8 mouse cellular contexts compared by ENCODE assay signal in the genomic region with DNA sequence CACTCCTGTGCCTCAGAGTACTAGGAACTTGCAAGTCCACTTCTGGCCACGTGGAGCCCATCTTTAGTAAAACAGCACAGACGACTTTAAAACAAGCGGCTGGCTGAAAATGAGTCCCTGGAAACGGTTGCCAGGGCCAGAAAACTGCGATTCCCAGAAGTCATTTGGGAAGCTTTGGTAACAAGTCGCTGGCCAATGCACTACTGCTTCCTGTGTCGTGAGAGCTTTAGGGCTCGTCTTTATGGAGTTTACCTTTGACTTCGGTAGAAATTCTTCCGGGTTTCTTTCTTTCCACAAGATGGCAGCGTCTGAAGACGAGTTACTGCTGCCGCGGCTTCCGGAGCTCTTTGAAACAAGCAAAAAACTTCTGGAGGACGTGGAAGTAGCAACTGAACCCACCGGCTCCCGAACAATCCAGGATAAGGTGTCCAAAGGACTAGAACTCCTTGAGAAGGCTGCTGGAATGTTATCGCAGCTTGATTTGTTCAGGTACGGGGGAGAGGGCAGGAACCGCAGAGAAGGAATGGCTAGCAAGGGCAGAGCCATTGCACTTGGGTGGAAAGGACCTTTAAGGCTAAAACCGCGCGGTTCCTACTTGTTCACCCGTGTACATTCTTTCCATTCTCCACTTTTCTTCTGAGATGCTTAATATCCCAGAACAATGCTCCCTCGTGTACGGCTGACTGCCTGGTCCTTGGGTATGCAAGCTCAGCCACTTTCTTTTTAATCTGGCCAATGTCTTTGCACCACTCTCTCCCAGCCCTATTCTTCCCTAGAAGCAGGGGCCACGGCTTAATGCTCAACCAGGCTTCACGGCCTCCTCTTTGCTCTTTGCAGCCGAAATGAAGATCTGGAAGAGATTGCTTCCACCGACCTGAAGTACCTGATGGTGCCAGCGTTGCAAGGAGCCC. TPM values are rescaled to one million over a fixed set of nuclear protein-coding genes. Genes with fewer than 3 reads are reported as not detected.
DNase-seq lines count a peak whose midpoint lies in the region; ATAC-seq and TF ChIP-seq lines count a peak whose summit lies in the region.

Gene Igbp1, plus strand, starts transcription at position 224 of the 911 bp plus-strand sequence.

- H3K4me1 ChIP-seq in bone marrow macrophage, adult 2 months (ENCODE audit: control insufficient read depth, insufficient read depth, low read length): no peaks in the 10 kb centered on the region
- H3K4me1 ChIP-seq in embryonic fibroblast, embryonic 13.5 days (ENCODE audit: control insufficient read depth, insufficient read depth, low read length): no peaks in the 10 kb centered on the region
- H3K4me1 ChIP-seq in kidney, embryonic 14.5 days (ENCODE audit: control insufficient read depth, insufficient read depth, low read length): no peaks in the 10 kb centered on the region
- 0 out of 2 replicates have a peak, but pooled peaks cover 4% of the 10 kb centered on the region for H3K4me1 ChIP-seq in limb, embryonic 15.5 days

- peaks cover 4% of the 10 kb centered on the region; the same call in 1 of the 2 replicates for H3K36me3 ChIP-seq in kidney, embryonic 14.5 days (ENCODE audit: control insufficient read depth, insufficient read depth, low read length)
- no peaks in the 10 kb centered on the region; the same call in 1 of the 2 replicates for H3K36me3 ChIP-seq in limb, embryonic 15.5 days

- peak within 1 kb of the TSS; percentile 63 for H3K9ac ChIP-seq in kidney, embryonic 14.5 days (ENCODE audit: low read depth, low read length)
- H3K9ac ChIP-seq in limb, embryonic 15.5 days: peak within 1 kb of the TSS; percentile 20; the same call in 1 of the 2 replicates

- DNase-seq in A20 (ENCODE audit: low read depth, low spot score): peak; percentile 80
- peak; percentile 84 to 86 for DNase-seq in heart, adult 9 months (ENCODE audit: low spot score in 2 of 2)
- peak; percentile 42 to 67 for DNase-seq in monocyte, adult 2 months (ENCODE audit: low read depth in 1 of 2, low spot score in 2 of 2)
- DNase-seq in spleen, postnatal 36 days (ENCODE audit: low spot score in 2 of 2): peak; percentile 78 to 80

- TF ChIP-seq POLR2A in bone marrow macrophage, adult 2 months (IDR thresholded peaks at IDR 0.05; ENCODE audit: borderline replicate concordance, low read depth, low read length): no peak
- TF ChIP-seq POLR2A in embryonic fibroblast, embryonic 13.5 days (IDR thresholded peaks at IDR 0.05; ENCODE audit: low read depth, low read length): peak; percentile 42; the same call in 1 of the 2 replicates

- no peaks in the 10 kb centered on the region for H3K9me3 ChIP-seq in kidney, embryonic 14.5 days (ENCODE audit: control insufficient read depth, low read length)
- H3K9me3 ChIP-seq in limb, embryonic 15.5 days: no peaks in the 10 kb centered on the region

- H3K4me2 ChIP-seq in kidney, embryonic 14.5 days (replicated peaks; ENCODE audit: low read depth, low read length): peak within 1 kb of the TSS; percentile 57
- H3K4me2 ChIP-seq in limb, embryonic 15.5 days: peak within 1 kb of the TSS; percentile 49

- peak within 1 kb of the TSS; percentile 76 for H3K4me3 ChIP-seq in bone marrow macrophage, adult 2 months (ENCODE audit: insufficient read depth, low read length)
- peak within 1 kb of the TSS; percentile 78 for H3K4me3 ChIP-seq in embryonic fibroblast, embryonic 13.5 days (ENCODE audit: insufficient read depth, low read length)
- H3K4me3 ChIP-seq in kidney, embryonic 14.5 days (ENCODE audit: low read length): peak within 1 kb of the TSS; percentile 61
- H3K4me3 ChIP-seq in limb, embryonic 15.5 days: peak within 1 kb of the TSS; percentile 56

- 26% methylated on average over 32 of the region's 32 CpGs for WGBS in kidney, embryonic 14.5 days
- WGBS in limb, embryonic 15.5 days: 18% methylated on average over 32 of the region's 32 CpGs

- no peaks in the 10 kb centered on the region for H3K27me3 ChIP-seq in kidney, embryonic 14.5 days (ENCODE audit: control insufficient read depth, insufficient read depth, low read length)
- H3K27me3 ChIP-seq in limb, embryonic 15.5 days: peaks cover 12% of the 10 kb centered on the region; the same call in 1 of the 2 replicates

- ATAC-seq in kidney, embryonic 14.5 days (ENCODE audit: low FRiP score, low TSS enrichment): peak; percentile 96
- ATAC-seq in limb, embryonic 15.5 days (ENCODE audit: insufficient number of reproducible peaks, low FRiP score, low TSS enrichment, low read depth): peak; percentile 90

- peak within 1 kb of the TSS; percentile 73 for H3K27ac ChIP-seq in bone marrow macrophage, adult 2 months (ENCODE audit: insufficient read depth, low read depth, low read length)
- no peak within 1 kb of the TSS for H3K27ac ChIP-seq in embryonic fibroblast, embryonic 13.5 days (ENCODE audit: insufficient read depth, low read length)
- no peak within 1 kb of the TSS for H3K27ac ChIP-seq in kidney, embryonic 14.5 days (ENCODE audit: low read depth, low read length)
- peak within 1 kb of the TSS; percentile 80 for H3K27ac ChIP-seq in limb, embryonic 15.5 days

- TF ChIP-seq CTCF in bone marrow macrophage, adult 2 months (IDR thresholded peaks at IDR 0.05; ENCODE audit: low read depth, low read length): no peak
- TF ChIP-seq CTCF in embryonic fibroblast, embryonic 13.5 days (IDR thresholded peaks at IDR 0.05; ENCODE audit: borderline replicate concordance, insufficient read depth, low read length): no peak

RNA-seq across cellular contexts. Expression of gene Igbp1, which starts in this region (rescaled TPM):
- polyA plus RNA-seq in bone marrow macrophage, adult 2 months (2012; ENCODE audit: insufficient read depth, insufficient read length, missing spikeins): 82.8 and 83.9 TPM in 2 replicates
- 51.9 and 66.7 TPM in 2 replicates for polyA plus RNA-seq in embryonic fibroblast, embryonic 13.5 days (2011; ENCODE audit: insufficient read length, low read depth, missing spikeins)
- polyA plus RNA-seq in kidney, embryonic 14.5 days (2014; fragmentation: Nextera tagmentation; extraction: Ambion mirVana): 53.7 and 58.5 TPM in 2 replicates
- 34.1 and 35.4 TPM in 2 replicates for polyA plus RNA-seq in limb, embryonic 15.5 days (2015; fragmentation: Nextera tagmentation; extraction: Ambion mirVana)

Comparison
In these comparisons a context has a peak if more than half of its experiments do, and no peak if none do; other contexts are left out.
1. H3K27ac ChIP-seq: peak in bone marrow macrophage, adult 2 months (single experiment) and limb, embryonic 15.5 days (single experiment); none in embryonic fibroblast, embryonic 13.5 days (single experiment) and kidney, embryonic 14.5 days (single experiment).
2. Peak in every context shown above with its lines, with median percentiles within 50 percentile points of each other: DNase-seq and H3K4me3 ChIP-seq.